Mouse (Mus musculus): ENCODE results near the gene Txn1.

Txn1 gene

DNA sequence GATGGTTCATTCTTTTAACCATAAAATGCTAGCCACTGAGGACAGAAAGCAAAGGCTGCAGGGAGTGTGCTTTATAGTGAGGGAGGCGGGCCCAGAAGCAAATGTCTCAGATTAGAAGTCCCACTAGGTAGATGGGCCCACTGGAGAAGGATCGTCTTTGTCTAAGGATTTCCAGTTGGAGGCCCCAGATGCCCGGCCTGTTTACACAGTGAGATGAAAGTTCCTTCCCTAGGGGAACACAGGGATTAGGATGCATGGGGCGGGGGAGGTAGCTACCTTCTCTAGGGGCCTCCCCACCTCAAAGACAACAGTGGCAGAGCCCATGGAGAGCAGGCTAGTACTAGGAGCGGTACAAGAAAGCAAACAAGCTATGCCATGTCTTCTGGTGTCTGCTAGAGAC lies 61.1 kb downstream of the Txn1 start:
- DNase-seq, result no peak

All from B cell, adult 2 months (primary cell).